Mouse (Mus musculus) testis, adult 2 months (tissue): ENCODE measurements around the gene Zan. TPM values are rescaled to one million over a fixed set of nuclear protein-coding genes. Genes with fewer than 3 reads are reported as not detected.

Experiments used
- H3K27ac ChIP-seq: fragments of 200-500 bp; 2 replicates; pipeline ENCODE4 v1.5.1; 2012; ENCODE audit warnings: low read depth, low read length; ENCODE audit not compliant: control insufficient read depth, insufficient read depth
- H3K27me3 ChIP-seq: fragments of 200-500 bp; 2 replicates; pipeline ENCODE4 v1.6.1; 2012; ENCODE audit warnings: mild to moderate bottlenecking, low read length, moderate library complexity; ENCODE audit not compliant: control insufficient read depth, insufficient read depth
- H3K36me3 ChIP-seq: fragments of 200-500 bp; 2 replicates; pipeline ENCODE4 v1.6.1; 2012; ENCODE audit warnings: mild to moderate bottlenecking, low read length; ENCODE audit not compliant: control insufficient read depth, insufficient read depth
- H3K4me1 ChIP-seq: fragments of 200-500 bp; 2 replicates; pipeline ENCODE4 v1.6.1; 2012; ENCODE audit warnings: low read length; ENCODE audit not compliant: control insufficient read depth, insufficient read depth
- H3K4me3 ChIP-seq: fragments of 200-500 bp; 2 replicates; pipeline ENCODE4 v1.5.1; 2012; ENCODE audit warnings: low read depth, mild to moderate bottlenecking, low read length, moderate library complexity, mixed read lengths; ENCODE audit not compliant: control insufficient read depth
- CTCF ChIP-seq: fragments of 200-500 bp; IDR thresholded peaks from 2 replicates; pipeline ENCODE4 v1.5.1; 2012; ENCODE audit warnings: low read depth, mild to moderate bottlenecking, inconsistent platforms, low read length, moderate library complexity; ENCODE audit not compliant: control insufficient read depth, insufficient read depth, insufficient replicate concordance
- POLR2A ChIP-seq: fragments of 200-500 bp; IDR thresholded peaks from 2 replicates; pipeline ENCODE4 v1.6.1; 2012; ENCODE audit warnings: low read depth, mild to moderate bottlenecking, inconsistent platforms, low read length, moderate library complexity; ENCODE audit not compliant: control insufficient read depth
- polyA plus RNA-seq: library from polyadenylated mRNA; depleted of rRNA; stranded (reverse); fragments of >200 nt; gene quantifications from 2 replicates; pipeline ENCODE4 v1.2.3, GENCODE M21; 2012

Gene Zan
- polyA plus RNA-seq, 1 experiment, result 11.5 TPM

DNA sequence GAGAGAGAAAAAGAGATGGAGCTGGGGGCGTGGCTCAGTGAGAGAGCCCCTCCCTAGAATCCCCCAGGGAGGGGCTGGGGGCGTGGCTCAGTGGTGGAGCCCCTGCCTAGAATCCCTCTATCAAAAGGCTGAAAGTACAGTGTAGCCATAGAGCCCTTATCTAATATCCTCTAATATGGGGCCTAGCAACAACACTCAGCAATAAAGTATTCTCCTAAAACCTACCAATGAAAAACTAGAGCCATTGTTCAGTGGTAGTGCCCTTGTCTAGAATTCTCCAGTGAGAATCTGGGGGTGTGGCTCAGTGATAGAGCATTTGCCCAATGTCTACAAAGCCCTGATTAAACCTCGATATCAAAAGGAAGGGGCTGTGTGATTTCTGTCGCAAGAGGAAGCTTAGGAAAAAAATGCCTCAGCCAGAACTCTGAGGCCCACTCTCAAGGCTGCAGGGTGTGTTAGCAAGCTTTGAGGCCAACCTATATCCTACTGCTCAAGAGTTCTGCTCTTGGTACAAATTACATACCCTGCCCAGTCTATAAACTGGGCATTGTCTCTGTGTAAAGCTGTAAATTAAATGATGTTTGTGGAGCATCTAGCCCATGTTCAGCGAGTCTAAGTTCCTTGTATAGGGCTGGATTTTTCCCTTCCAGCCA lies 4.5 kb downstream of the Zan start:
- no peak for TF ChIP-seq POLR2A
- no peak for TF ChIP-seq CTCF

DNA sequence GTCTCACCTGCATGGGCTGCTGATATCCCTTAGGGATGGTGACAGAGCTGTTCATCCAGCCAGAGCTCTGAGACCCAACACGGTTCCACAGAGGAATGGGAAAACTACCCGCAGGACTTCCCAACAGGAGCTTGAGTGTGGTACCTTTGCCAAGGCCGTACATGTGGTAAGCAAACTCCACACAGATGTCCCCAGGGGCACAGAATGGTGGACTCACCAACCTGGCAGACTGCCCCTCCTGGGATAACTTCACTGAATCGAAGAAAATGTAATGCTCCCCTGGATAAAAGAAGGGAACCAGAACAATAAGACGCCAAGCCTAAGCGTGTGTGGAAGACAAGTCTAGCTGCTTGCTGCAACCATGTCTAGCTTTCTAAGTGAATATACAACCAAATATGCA lies 9.9 kb downstream of the Zan start:
- H3K27ac ChIP-seq, result no peak overlapping the region
- TF ChIP-seq CTCF, result no peak
- TF ChIP-seq POLR2A, result no peak
- H3K27me3 ChIP-seq, result no peaks in the 10 kb centered on the region

More for the DNA sequence above, 4.5 kb downstream of the Zan start:
- Histone ChIP-seq H3K27me3 (no peaks in the 10 kb centered on the region), H3K27ac (no peak overlapping the region), H3K4me1 (peaks cover 7% of the 10 kb centered on the region), H3K36me3 (no peaks in the 10 kb centered on the region), H3K4me3 (no peak overlapping the region)

DNA sequence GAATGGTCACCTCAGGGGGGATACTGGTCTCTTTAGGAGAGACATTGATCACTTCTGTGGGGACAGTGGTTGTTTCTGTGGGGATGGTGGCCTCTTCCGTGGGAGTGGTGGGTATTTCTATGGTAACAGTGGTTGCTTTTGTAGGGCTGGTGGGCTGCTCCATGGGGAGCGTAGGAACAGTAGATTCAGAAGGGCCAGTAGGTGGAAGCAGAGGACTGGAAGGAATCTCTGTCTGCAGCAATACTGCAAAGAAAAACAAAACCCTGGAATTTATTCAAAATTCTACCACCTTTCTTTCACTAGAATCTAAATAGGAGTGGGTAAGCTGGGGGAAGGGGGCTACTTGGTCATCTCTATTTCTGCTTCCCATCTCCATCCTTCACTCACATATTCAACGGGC lies 11.8 kb downstream of the Zan start:
- Histone ChIP-seq H3K4me3 (no peak overlapping the region), H3K27me3 (no peaks in the 10 kb centered on the region), H3K36me3 (no peaks in the 10 kb centered on the region), H3K4me1 (peaks cover 3% of the 10 kb centered on the region), H3K27ac (no peak overlapping the region)
- TF ChIP-seq CTCF, result no peak
- TF ChIP-seq POLR2A, result no peak

More for the DNA sequence above, 9.9 kb downstream of the Zan start:
- Histone ChIP-seq H3K36me3 (no peaks in the 10 kb centered on the region), H3K4me3 (no peak overlapping the region), H3K4me1 (peaks cover 1% of the 10 kb centered on the region; the same call in 1 of the 2 replicates)

DNA sequence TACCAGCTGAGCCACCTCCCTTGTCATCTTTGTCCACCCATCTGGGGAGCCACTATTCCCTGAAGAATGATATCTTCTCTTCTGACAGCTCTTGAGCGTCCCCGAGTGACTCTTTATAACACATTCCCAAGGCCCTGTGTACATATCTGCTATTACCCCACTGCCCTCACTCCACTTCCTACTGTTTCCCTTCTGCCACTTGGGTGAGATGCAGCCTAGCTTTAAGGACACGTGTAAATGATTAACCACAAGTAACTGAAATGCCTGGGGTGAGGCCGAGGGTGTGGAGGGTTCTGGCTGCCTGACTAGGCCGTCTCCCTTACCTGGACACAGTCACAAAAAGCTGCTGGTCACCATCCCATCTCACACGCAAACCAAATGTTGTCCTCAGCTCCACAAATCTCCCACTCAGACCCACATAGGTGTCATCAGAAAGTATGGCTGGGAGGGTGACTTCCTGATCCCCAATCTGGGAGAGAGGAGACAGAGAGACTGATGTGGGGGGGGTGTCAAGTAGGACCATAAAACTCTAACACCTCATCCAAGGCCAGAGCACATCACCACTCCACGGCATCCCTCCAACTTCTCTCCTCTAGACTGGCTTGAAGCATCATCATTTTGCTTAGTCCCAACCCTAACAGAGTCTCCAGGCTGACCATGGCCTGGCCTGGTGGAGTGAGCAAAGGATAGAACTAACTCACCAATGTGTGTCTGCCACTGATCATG lies 20.8 kb downstream of the Zan start:
- Histone ChIP-seq H3K36me3 (no peaks in the 10 kb centered on the region), H3K27ac (no peak overlapping the region), H3K27me3 (no peaks in the 10 kb centered on the region), H3K4me1 (peaks cover 7% of the 10 kb centered on the region), H3K4me3 (no peak overlapping the region)
- TF ChIP-seq CTCF, result no peak
- no peak for TF ChIP-seq POLR2A

DNA sequence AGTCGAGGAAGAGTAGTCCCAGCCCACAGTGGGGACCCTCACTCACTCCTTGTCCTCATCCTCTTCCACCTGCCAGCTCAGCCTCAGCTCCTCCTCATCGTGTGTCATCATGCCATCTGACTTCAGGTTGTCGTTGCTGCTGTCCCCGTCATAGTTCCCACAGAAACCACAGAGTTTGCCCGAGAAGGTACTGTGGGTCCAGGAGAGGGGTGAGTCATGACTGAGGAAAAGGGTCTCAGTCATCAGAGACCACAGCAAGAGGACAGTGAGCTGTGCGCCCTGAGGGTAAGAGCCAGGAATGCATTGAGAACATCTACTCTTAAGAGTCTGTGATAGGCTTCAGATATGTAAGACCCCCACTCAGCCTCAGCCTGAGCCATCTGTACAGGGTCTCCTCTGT lies 21.7 kb downstream of the Zan start:
- H3K27me3 ChIP-seq, result no peaks in the 10 kb centered on the region
- H3K4me1 ChIP-seq, result peaks cover 7% of the 10 kb centered on the region
- TF ChIP-seq CTCF (no peak), POLR2A (no peak)
- H3K4me3 ChIP-seq, result no peak overlapping the region
- no peaks in the 10 kb centered on the region for H3K36me3 ChIP-seq
- H3K27ac ChIP-seq, result no peak overlapping the region

DNA sequence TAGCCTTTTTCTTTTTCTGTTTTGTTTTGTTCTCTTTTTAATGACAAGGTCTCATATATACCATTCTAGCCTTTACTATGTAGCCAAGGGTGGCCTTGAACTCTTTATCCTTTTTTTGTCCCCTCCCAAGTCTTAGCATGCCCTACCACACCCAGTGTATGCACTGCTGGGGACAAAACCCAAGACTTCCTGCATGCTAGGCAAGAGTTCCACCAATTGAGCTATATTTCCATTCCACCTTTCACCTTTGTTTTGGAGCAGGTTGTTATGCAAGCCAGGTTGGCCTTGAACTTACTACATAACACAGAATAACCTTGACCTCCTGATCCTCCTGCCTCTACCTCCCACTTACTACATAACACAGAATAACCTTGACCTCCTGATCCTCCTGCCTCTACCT lies 31.3 kb downstream of the Zan start:
- no peak overlapping the region for H3K27ac ChIP-seq

DNA sequence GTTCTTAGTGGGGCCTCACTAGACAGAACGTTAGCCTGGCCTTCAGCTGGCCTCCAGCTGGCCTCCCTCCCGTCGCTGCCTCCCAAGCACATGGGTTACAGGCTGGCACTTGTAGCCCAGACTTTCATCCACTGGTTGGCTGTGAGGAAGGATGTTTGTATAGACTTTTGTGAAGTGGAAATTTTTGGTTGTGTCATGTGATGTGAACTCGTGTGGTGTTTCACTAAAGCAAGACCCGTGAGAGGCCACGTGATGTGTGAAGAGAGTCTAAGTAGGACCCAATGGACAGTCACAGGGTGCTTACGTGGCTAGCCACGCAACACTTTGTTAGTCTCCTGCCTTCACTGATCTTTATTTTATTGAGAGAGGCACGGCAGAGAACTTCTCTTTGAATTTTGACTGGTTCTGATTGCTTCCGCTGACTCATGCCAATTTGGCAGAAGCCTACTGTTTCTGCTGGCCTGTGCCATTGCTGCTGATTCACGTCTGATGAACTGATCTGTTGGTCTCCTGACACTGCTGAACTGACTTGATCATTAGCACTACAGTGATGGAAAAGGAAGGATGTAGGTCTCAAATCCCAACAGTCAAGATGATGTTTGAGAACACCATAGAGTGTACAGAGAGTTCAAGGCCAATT lies 36.5 kb downstream of the Zan start:
- TF ChIP-seq POLR2A (no peak), CTCF (no peak)
- Histone ChIP-seq H3K27ac (no peak overlapping the region), H3K4me3 (no peak overlapping the region), H3K4me1 (no peaks in the 10 kb centered on the region), H3K27me3 (no peaks in the 10 kb centered on the region), H3K36me3 (no peaks in the 10 kb centered on the region)

More for the DNA sequence above, 31.3 kb downstream of the Zan start:
- H3K27me3 ChIP-seq, result no peaks in the 10 kb centered on the region
- H3K4me3 ChIP-seq, result no peak overlapping the region
- H3K36me3 ChIP-seq, result no peaks in the 10 kb centered on the region
- TF ChIP-seq CTCF (no peak), POLR2A (no peak)
- no peaks in the 10 kb centered on the region for H3K4me1 ChIP-seq
